Mouse (Mus musculus) small intestine, adult 2 months (tissue): Measurements from ENCODE around the gene Tmx2. TPM values are rescaled to one million over a fixed set of nuclear protein-coding genes. Genes with fewer than 3 reads are reported as not detected.

Experiments
- H3K27ac ChIP-seq: fragments of 200-500 bp; 2 replicates; pipeline ENCODE4 v1.5.1; 2012; ENCODE audit warnings: low read depth, low read length, control low read depth, inconsistent platforms; ENCODE audit not compliant: insufficient read depth
- H3K27me3 ChIP-seq: fragments of 200-500 bp; 2 replicates; pipeline ENCODE4 v1.6.1; 2012; ENCODE audit warnings: mild to moderate bottlenecking, moderate library complexity, low read length, inconsistent platforms; ENCODE audit not compliant: control insufficient read depth, insufficient read depth
- H3K36me3 ChIP-seq: fragments of 200-500 bp; 2 replicates; pipeline ENCODE4 v1.6.1; 2012; ENCODE audit warnings: mild to moderate bottlenecking, low read length, control low read depth, inconsistent platforms; ENCODE audit not compliant: control insufficient read depth, insufficient read depth
- H3K4me1 ChIP-seq: fragments of 200-500 bp; 2 replicates; pipeline ENCODE4 v1.6.1; 2012; ENCODE audit warnings: low read length, inconsistent platforms, mixed read lengths; ENCODE audit not compliant: control insufficient read depth, insufficient read depth, insufficient read length
- H3K4me3 ChIP-seq: fragments of 200-500 bp; 2 replicates; pipeline ENCODE4 v1.5.1; 2012; ENCODE audit warnings: low read depth, mild to moderate bottlenecking, control low read depth, inconsistent platforms, low read length, moderate library complexity
- CTCF ChIP-seq: fragments of 200-500 bp; IDR thresholded peaks from 2 replicates; pipeline ENCODE4 v1.5.1; 2012; ENCODE audit warnings: low read depth, mild to moderate bottlenecking, control low read depth, inconsistent platforms, low read length, moderate library complexity, mixed read lengths; ENCODE audit not compliant: insufficient replicate concordance, insufficient read length; ENCODE audit errors: extremely low read depth
- POLR2A ChIP-seq: fragments of 200-500 bp; IDR thresholded peaks from 2 replicates; pipeline ENCODE4 v1.6.1; 2012; ENCODE audit warnings: low read depth, mild to moderate bottlenecking, control low read depth, inconsistent platforms, low read length, moderate library complexity
- WGBS: fragments of 180-500 bp; shearing (Covaris S2); methylation state at CpG from one replicate; pipeline ENCODE4 v1.1.7; 2018; 5-methylcytosine and 5-hydroxymethylcytosine counted together
- polyA plus RNA-seq: library from polyadenylated mRNA; depleted of rRNA; stranded (reverse); fragments of >200 nt; gene quantifications from 2 replicates; pipeline ENCODE4 v1.2.3, GENCODE M21; 2012

Tmx2 gene
- polyA plus RNA-seq, 1 experiment, result 17.4 TPM

DNA sequence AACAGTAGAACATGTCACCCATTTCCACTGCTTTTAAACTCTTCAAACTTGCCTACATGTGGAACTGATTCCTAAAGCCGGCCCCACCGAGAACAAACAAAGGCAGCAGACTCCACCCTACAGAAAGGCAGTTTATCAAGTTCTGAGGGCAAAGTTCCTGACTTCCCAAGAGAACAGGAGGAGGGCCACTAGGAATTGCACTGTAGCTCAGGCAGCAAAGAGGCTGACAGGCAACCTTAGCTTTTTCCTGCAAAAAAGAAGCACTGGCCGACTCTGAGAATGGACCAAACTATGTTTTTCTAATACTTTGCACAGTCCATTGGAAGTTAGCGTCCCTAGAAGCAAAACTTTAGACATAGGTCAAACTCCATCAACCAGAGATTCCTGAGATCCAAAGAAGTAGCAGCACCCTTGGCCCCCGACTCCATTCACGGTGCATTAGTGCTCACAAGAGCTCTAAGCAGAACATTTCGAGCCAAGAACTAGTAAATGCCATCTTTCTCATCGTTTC, 42.7 kb downstream of the Tmx2 start:
- Histone ChIP-seq H3K4me1 (peaks cover 40% of the 10 kb centered on the region; the same call in 1 of the 2 replicates), H3K27me3 (no peaks in the 10 kb centered on the region), H3K27ac (peak overlapping the region; percentile 97), H3K36me3 (0 out of 2 replicates have a peak, but pooled peaks cover 6% of the 10 kb centered on the region), H3K4me3 (no peak overlapping the region)
- 14% methylated on average over 8 of the region's 8 CpGs for WGBS
- TF ChIP-seq POLR2A (no peak), CTCF (no peak)

DNA sequence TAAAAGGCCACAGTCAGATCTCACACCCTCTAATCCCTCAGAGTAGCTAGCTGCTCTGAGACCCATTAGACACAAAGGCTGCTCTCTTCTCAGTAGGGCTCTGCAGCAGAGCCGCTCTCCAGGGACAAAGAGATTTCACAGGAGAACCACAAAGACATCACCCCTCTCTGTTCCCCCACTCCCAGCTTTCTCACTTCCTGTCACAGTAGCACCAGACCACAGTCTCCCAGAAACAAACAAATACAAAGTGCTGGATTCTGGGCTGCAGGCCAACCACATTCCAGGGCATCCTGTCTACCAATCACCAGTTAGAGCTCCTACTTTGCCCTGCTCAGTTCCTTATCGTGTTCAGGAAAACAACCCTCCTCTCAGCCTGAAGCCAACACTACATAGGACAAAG, 43.3 kb downstream of the Tmx2 start:
- peak overlapping the region; percentile 97 for H3K27ac ChIP-seq
- H3K4me3 ChIP-seq, result no peak overlapping the region
- 10% methylated on average over 2 of the region's 2 CpGs for WGBS
- peaks cover 36% of the 10 kb centered on the region; the same call in 1 of the 2 replicates for H3K4me1 ChIP-seq
- 0 out of 2 replicates have a peak, but pooled peaks cover 6% of the 10 kb centered on the region for H3K36me3 ChIP-seq
- no peaks in the 10 kb centered on the region for H3K27me3 ChIP-seq
- TF ChIP-seq CTCF, result no peak
- no peak; the same call in 1 of the 2 replicates for TF ChIP-seq POLR2A

- no peaks in the 10 kb centered on the region for H3K27me3 ChIP-seq
These were observed 43.9 kb downstream of the Tmx2 start for GRCm38 (mm10) chr2:84634934-84635482.

DNA sequence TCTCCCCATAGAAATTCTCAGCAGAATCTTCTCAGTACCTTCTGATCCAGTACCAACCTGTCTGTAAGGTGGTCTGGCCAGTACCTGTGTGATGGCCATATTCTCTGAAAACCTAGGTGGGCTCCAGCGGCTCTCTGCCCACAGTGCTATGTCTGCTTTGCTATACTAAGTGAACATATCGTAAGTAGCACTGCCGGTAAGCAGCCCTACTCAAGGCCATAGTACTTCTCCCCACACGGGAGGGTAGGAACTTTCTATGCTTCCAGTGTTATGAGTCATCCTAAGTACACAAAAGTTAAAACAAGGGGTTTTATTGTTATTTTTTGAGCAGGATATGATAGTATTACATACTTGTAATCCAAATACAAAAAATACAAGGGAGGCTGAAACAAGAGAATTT, 44.9 kb downstream of the Tmx2 start:
- TF ChIP-seq CTCF, result no peak
- TF ChIP-seq POLR2A, result no peak
- Histone ChIP-seq H3K4me1 (peaks cover 34% of the 10 kb centered on the region; the same call in 1 of the 2 replicates), H3K27me3 (no peaks in the 10 kb centered on the region), H3K27ac (peak overlapping the region; percentile 79), H3K36me3 (peaks cover 10% of the 10 kb centered on the region), H3K4me3 (no peak overlapping the region)
- 10% methylated on average over 4 of the region's 4 CpGs for WGBS

More at GRCm38 (mm10) chr2:84634934-84635482, 43.9 kb downstream of the Tmx2 start:
- Histone ChIP-seq H3K27ac (peak overlapping the region; percentile 88), H3K4me3 (no peak overlapping the region), H3K36me3 (peaks cover 8% of the 10 kb centered on the region; the same call in 1 of the 2 replicates), H3K4me1 (peaks cover 34% of the 10 kb centered on the region; the same call in 1 of the 2 replicates)
- no peak for TF ChIP-seq CTCF
- no peak for TF ChIP-seq POLR2A
- 17% methylated on average over 4 of the region's 4 CpGs for WGBS

GRCm38 (mm10) chr2:84632999-84633398, 45.9 kb downstream of the Tmx2 start:
- Histone ChIP-seq H3K27me3 (no peaks in the 10 kb centered on the region), H3K36me3 (peaks cover 12% of the 10 kb centered on the region), H3K27ac (peak overlapping the region; percentile 98), H3K4me1 (peaks cover 34% of the 10 kb centered on the region; the same call in 1 of the 2 replicates), H3K4me3 (peak overlapping the region; percentile 28; the same call in 1 of the 2 replicates)
- no peak for TF ChIP-seq POLR2A
- TF ChIP-seq CTCF, result no peak
- 2% methylated on average over 3 of the region's 3 CpGs for WGBS

DNA sequence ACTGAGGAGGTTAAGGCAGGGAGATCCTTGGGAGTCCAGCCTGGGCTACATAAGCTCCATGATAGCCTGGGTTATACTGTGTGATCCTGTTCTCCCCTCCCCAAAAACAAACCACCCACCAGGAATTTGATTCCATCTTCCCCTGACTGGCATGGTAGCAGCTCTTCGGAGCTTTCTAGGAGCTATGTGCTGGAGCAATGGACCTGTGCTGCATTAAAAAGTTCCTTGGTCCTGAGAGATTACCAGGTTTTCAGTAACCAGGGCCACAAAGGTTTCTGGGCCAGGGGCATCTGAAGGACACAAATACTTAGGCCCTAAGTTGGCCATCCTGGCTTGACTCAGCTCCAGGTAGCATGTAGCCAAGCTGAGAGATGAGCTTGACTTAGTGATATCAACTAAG, 46.9 kb downstream of the Tmx2 start:
- peaks cover 31% of the 10 kb centered on the region; the same call in 1 of the 2 replicates for H3K4me1 ChIP-seq
- no peak for TF ChIP-seq CTCF
- no peak for TF ChIP-seq POLR2A
- no peaks in the 10 kb centered on the region for H3K27me3 ChIP-seq
- H3K36me3 ChIP-seq, result peaks cover 12% of the 10 kb centered on the region
- peak overlapping the region; percentile 98; the same call in 1 of the 2 replicates for H3K27ac ChIP-seq
- WGBS, result 84% methylated on average over 1 of the region's 1 CpGs
- no peak overlapping the region for H3K4me3 ChIP-seq

- 19% methylated on average over 3 of the region's 3 CpGs for WGBS
- H3K27me3 ChIP-seq, result no peaks in the 10 kb centered on the region
- peak overlapping the region; percentile 72 for H3K27ac ChIP-seq
- TF ChIP-seq CTCF (no peak), POLR2A (no peak)
- peaks cover 19% of the 10 kb centered on the region for H3K36me3 ChIP-seq
- H3K4me1 ChIP-seq, result peaks cover 32% of the 10 kb centered on the region
- no peak overlapping the region for H3K4me3 ChIP-seq
These were observed 51.9 kb downstream of the Tmx2 start for GRCm38 (mm10) chr2:84627036-84627435.
